Mouse (Mus musculus) ZHBTc4 (cell line): ENCODE measurements around the gene Wasf2.

ENCODE experiments used
- DNase-seq: peaks from one replicate; pipeline ENCODE4 v3.0.0-alpha.2; 2011; ENCODE audit warnings: low read depth, low spot score

Wasf2 gene

GRCm38 (mm10) chr4:133233285-133233976, 103.1 kb downstream of the Wasf2 start:
- DNase-seq: peak; percentile 84

DNA sequence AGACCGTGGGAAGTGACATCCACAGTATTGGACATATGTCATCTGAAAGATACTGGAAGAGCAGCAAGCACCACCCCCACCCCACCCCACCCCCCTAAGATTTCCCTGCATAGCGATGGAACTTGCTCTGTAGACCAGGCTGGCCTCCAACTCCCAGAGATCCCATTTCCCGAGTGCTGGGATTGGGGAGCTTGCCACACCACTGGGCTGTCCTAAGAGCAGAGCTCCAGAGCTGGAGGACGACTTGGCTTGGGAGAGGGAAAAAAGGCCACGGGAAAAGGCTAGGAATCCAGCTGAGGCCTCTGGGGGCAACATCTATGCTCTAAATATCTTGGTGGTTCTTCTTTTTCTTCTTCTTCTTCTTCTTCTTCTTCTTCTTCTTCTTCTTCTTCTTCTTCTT, 104.5 kb downstream of the Wasf2 start:
- DNase-seq: no peak

DNA sequence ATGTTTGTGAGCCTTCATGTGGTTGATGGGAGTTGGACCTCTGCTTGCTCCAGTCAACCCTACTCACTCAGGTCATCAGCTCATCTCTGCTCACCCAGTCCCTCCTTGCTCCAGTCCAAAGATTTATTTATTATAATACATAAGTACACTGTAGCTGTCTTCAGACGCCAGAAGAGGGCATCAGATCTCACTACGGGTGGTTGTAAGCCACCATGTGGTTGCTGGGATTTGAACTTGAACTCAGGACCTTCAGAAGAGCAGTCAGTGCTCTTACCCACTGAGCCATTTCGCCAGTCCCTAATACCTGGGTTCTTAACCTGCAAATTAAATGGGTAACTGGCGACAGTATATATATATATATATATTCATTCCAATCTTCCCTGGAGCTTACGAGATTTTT, 105.1 kb downstream of the Wasf2 start:
- DNase-seq: no peak

- no peak for DNase-seq
These were observed 107.6 kb downstream of the Wasf2 start for GRCm38 (mm10) chr4:133237911-133238310.

- peak; percentile 80 for DNase-seq
These were observed 110.2 kb downstream of the Wasf2 start, which contains the start of gene Map3k6 for GRCm38 (mm10) chr4:133240490-133240921. Map3k6 (plus strand) TSS chr4:133240818.

DNA sequence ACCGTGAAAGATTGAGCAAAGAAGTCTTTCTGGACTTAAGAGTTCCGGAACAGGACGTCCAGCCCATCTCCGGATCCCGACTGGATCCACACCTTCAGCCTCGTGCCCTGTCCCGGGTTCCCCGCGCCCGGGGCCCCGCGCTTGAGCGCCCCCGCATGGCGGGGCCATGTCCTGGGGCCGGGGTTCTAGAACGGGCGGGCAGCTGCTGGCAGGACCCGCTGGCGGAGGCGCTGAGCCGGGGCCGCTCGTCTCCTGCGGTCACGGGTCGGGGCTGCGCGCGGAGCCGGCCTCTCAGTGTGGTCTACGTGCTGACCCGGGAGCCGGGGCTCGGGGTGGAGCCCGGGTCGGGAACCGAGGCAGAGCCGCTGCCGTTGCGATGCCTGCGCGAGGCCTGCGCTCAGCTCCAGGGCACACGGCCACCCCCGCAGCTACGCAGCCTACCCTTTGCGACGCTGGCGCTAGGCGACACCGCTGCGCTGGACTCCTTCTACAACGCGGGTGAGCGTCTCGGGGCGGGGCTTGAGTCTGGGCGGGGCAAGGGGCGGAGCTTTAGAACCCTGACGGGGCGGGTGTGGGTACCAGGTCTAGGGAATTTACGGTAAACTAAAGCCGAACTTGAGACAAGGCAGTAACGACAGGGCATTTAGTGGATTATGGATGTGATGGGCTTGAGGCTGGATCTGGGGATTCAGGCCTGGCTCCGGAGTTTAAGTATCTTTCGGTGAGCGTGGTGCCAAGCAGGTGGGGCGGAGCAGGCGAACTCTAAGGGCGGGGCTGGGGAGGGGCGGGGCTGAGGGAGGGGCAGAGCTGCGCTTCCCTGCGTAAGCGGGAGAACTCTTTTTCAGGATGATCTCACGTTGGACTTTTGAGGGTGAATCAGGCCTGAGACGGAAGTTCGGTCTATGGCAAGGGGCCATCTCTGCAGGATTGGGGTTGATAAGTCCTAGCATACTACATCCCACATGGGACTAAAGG, 110.9 kb downstream of the Wasf2 start:
- DNase-seq: peak; percentile 91

- no peak for DNase-seq
These were observed 111.6 kb downstream of the Wasf2 start for GRCm38 (mm10) chr4:133241910-133242309.

GRCm38 (mm10) chr4:133242710-133243109, 112.4 kb downstream of the Wasf2 start:
- DNase-seq: no peak

DNA sequence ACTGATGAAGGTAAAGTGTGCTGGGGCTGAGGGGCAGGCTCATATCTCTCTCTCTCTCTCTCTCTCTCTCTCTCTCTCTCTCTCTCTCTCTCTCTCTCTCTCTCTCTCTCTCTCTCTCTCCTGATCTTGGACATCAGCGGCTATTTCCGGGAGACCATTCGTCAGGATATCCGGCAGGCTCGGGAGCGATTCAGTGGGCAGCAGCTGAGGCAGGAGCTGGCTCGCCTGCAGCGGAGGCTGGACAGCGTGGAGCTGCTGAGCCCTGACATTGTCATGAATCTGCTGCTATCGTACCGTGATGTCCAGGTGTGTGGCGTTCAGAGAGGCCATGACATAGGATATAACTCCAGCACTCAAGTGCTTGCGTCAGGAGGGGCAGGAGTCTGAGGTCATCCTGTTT, 113.2 kb downstream of the Wasf2 start:
- DNase-seq: no peak

DNA sequence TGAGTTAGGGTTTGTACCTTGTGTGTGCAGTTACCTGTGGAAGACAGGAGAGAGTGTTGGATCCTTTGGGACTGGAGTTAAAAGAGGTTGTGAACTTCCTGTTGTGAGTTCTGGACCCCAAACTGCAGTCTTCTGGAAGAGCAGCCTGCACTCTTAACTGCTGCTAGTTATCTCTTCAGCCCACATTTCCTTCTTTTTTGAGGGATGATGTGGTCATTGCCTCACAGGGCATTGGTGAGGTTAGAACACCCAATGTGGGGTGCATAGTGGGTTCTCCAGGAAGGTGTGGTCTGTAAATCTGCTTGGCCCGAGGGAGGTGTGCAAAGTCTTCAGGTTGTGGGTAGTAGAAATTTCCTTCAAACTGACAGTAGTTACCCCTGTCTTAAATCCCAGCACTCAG, 114.0 kb downstream of the Wasf2 start:
- DNase-seq: no peak

DNA sequence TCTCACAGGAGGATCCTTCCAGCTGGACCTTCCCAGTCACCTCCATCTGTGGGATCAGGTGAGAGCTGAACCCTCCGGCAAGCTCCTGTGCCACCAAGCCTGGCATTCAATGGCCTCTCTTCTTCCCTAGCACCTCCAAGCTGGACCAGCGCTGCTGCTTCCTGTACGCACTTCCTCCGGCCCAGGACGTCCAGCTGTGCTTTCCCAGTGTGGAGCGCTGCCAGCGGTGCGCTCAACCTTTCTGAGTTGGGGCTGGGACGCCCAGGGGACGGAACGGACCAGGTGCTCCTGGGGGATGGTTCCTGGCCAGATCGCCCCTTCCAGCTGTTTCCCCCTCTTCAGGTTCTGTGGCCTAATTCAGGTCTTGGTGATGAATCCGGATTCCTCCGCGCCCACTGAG, 116.8 kb downstream of the Wasf2 start:
- no peak for DNase-seq

- no peak for DNase-seq
These were observed 117.6 kb downstream of the Wasf2 start for GRCm38 (mm10) chr4:133247806-133248449.
